Mouse (Mus musculus): ENCODE results near the gene Vasn. TPM values are rescaled to one million over a fixed set of nuclear protein-coding genes. Genes with fewer than 3 reads are reported as not detected.

The Vasn gene
- total RNA-seq (2021) = 10 to 100 TPM; 17.7 to 18.2 TPM

DNA sequence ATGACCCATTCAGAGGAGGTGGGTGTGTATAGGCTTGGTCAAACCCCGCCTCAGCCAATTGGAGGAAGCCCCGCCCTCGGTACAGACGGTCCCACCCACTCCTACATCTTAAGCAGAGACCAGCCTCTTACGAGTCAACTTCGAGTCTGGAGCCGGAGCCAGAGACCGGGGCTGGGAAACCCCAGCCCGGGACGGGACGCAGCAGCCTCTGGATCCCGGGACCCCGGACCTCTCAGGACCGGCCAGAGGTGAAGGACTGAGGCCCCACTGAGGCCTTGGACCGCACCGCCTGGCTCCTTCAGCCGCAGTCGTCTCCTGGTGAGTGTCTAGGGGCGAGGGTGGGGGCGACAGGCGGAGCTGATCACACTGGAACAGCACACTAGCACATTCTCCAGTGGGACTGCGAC, at the start of gene Vasn, which contains the start of gene Dnaja3:
Gene Vasn (plus strand): TSS at position 111 of the 407 bp plus-strand sequence.
Gene Dnaja3 (plus strand): TSS at position 159 of the 407 bp plus-strand sequence.
- peak; percentile 91 for DNase-seq

DNA sequence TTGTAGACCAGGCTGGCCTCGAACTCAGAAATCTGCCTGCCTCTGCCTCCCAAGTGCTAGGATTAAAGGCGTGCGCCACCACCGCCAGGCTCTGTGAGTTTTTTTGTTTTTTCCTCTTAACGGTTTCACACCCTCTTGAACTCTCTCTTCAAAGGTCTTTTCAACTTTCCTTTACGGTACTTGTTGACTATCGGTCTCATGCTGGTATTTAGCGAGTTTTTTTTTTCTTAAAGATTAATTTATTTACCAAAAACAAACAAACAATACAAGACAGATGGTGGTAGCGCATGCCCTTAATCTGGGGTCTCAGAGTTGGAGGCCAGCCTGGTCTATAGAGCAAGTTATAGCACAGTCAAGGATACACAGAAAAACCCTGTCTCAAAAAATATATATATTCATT, 49.5 kb upstream of the Vasn start:
- no peak for DNase-seq

DNA sequence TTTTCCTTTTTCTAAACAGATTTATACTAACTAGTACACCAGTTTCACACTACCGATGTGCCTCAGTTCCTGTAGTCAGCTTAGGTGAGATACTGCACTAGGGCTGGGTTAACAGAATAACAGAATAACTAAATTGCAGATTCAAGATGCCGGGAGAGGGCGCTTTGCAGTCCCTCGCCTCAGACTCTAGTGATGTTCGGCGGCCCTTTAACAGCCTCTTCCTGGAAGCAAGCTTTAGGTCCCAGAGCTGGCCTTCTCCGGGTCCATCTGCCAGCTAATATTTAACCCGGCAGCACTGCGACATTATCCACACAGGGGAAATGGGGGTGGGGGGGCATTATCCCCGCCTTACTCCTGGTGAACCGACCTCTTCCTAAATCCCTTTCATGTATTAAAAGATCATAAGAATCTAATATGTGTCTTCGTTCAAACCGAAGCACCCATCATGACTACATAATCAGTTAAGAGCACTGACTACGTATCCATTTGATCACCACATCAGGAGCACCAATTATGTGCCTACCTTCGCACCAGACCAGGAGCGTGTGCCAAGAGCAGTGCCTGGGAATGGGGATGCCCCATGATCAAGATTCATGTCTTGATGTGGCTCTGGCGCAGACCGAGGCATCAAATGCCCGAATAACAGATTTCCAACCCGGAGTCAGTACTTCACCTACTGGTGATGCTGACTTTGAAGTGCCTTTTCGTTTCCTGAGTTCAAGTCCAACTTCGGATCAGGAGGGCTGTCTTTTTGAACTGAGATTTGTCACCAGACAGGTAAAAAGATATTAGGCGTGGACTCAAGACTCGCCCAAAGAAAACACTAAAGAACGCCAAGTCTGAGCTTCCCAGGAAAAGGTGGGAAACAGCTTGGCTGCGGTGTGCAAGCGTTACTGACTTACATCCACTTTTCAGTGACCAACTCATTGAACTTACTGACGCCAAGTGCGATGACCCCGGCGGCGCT, 46.5 kb upstream of the Vasn start:
- DNase-seq = peak; percentile 74

DNA sequence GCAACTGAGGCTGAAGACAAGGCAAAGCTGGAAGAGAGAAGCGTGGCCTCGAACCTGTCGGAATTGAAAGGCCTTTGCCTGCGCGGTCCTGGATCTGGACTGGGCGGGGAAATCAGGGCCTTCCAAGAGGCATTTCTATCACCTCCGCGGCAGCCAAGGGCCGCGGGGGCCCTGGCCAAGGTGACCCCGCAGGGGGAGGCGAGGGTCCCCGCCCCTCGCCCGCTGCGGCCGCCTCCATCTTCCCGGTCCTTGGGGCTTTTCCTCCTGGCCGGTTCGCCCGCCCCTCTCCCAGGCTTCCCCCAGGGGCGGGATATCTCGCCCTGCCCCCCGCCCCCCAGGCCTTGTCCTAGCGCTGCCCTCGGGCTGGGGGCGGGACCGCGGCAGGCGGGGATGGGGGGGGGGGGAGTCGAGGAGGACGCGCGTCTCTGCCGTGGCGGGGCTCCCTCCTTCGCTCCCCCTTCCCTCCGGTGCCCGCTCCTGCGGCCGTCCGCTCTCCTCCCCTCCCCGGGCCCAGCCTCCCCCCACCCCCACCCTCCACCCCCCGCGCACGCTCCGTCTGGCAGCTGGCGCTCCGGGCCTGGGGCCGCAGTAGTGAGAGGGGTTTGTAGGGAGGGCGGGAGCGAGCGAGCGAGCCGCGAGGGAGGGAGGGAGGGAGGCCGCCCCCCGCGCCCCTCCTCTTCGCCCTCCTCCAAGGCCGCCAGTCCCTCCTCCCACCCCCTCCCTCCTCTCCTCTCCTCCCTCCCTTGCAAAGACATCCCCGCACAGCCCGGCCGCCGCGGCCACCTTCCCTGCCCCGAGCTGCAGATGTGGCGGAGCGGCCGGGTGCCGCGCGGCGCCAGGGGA, 45.5 kb upstream of the Vasn start, which contains the start of gene Glis2:
Gene Glis2 (plus strand): TSS at position 743 of the 843 bp plus-strand sequence.
- DNase-seq = peak; percentile 74

DNA sequence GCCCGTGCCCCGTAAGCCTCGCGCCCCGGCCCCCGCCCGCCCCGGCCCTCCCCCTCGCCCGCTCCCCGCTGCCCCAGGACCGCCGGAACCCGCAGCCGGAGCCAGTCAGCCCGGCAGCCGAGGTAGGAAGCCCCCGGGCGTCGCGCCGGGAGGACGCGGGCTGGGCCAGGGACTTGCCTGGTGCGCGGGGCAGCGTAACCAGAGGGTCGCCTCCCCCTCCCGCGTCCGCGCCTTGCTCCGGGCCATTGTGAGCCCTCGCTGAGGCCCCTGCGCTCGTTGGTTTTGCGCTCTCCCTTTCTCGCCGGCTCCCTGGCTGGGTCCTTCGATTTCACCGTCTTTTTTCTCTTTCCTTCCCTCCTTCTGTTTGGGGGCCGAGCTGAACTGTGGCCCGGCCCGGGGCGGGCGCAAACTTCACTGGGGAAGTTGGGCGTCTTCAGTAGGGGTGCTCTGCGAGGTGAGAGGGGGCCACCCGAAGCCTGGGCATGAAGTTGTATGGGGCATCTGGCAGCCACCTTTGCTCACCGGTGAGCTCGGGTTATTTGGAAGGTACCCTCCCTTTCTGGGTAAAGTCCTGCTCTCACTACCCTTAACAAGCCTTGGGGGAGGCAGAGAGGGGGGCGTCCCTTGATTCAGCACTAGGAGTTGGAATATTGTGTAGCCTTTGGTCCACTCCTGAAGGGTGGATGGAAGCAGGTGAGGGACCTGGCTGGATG, 44.8 kb upstream of the Vasn start:
- peak; percentile 65 for DNase-seq

DNA sequence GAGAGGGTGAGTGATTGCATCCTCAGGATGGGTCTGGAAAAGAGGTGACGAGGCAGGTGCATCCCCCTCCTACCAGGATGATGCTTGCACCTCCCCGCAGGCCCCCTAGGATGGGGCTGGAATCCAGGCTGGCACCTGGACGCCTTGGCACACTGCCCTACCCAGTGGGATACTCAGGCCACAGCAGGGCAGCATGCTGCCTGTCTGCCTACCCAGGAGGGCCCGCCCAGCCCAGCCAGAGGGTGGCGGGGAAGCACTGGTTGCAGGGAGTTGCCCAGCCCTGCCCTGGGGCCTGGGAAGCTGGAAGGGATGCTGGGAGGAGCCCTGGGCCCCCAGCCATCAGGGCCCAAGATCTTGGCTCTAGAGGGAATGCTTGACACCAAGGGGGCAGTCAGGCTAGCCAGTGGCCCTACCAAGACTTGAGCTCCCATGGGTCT, 44.2 kb upstream of the Vasn start:
- peak; percentile 67 for DNase-seq

DNA sequence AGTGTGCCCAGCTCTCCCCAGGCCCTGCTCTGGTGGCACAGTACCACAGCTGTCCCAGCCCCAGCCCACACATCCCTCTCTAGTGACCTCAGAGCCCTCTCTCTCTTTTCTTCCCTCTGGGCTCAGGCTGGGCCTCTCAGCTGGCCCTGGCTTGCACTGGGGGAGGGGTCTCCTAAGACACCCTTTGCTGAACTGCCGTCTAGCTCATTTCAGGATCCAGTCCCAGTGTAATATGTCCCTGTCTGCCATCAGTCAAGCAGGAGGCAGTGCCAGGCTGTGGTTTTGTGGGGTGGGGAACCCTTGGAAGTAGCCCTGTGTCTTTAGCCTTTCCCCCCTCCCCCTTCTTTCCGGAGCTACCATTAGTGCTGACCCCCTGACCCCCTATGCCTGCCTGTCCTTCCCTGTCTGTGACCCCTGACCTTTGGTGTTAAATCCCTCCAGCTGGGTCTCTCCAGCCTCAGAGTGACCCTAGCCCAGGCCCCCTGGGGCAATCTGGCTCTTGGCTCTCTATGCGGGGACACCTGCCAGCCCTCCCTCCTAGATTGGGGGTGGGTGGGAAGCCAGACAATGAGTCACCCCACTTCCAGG, 43.5 kb upstream of the Vasn start:
- DNase-seq = no peak

DNA sequence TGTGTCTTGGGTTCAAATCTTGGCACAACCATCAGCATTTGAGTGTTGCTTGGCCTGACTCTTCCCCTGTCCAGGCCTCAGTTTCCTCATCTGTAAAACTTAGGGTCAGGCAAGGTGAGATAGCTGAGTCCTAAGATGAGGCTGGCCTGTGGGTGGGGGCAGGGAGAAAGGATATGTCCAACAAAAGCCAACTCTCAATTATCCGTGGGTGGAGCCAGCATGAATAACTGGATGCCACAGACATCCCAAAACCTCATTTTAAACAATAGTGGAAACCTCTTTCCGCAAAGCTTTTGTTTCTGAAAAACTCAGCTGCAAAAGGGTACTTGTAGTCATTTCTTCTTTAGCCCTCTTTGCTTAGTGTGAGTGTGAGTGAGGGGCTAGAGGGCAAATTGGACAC, 42.9 kb upstream of the Vasn start:
- DNase-seq = no peak

DNA sequence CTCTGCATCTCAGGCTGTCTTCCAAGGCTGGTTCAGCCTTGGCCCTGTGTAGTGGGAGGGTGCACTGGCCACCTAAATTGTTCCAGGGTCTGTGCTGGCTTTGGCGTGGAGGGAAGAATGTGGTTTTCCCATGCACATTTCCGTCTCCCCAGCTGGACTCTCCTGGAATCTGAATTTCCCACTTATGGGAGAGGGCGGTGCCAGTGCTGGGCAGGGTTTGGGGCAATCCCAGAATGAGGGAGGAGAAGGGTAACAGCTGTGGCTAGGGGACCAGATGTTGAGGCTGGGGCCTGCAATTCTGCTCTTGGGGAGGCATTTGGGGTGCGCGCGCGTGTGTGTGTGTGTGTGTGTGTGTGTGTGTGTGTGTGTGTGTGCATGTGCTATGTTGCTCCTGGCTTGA, 42.4 kb upstream of the Vasn start:
- DNase-seq = peak; percentile 47

DNA sequence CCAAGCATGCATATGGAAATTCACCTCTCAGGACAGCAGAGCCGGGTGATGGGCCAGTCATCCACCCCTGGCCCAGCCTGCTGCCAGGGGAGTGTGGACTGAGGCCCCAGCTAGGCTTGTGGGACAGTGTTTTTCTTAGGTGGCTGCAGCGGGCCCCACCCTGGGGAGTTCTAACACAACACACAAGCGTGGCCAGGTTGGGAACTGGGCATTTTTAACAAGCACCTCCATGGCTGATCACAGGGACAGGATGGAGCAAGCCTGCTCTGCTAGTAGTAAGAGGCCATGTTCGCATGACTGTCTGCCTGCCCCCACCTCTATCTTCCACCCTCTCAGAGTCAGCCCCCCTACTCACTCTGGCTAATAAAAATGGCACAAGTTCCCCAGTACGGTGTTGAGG, 41.7 kb upstream of the Vasn start:
- DNase-seq = no peak

DNA sequence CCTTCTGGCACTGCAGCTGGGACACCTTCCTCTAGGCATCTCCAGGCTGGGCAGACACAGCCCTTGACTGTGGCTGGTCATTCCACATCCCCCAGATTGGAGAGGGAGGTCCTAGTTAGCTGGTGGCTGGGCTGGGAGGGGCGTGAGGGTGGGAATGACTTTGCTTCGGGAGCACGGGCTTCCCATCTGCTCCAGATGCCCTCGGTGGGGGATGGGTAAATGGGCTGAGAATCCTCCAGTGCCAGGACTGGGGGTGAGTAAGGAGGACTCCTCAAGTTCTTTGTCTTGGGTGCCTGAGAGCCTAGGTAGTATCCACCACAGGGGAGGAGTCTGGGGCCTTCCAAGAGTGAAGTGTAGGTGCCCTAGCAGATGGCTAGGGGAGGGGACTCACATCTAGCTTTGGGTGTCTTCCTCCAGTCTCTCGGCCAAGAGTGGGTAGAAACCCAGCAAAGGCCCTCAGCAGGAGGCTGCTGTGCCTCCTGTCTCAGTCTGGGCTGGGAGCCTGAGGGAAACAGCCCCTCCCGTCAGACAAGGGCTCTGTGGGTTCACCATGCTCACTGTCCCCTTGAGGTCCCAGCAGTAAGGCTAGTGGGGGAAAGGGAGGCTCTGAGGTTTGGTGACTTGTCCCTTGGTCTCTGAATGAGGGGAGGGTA, 40.7 kb upstream of the Vasn start:
- DNase-seq = no peak

DNA sequence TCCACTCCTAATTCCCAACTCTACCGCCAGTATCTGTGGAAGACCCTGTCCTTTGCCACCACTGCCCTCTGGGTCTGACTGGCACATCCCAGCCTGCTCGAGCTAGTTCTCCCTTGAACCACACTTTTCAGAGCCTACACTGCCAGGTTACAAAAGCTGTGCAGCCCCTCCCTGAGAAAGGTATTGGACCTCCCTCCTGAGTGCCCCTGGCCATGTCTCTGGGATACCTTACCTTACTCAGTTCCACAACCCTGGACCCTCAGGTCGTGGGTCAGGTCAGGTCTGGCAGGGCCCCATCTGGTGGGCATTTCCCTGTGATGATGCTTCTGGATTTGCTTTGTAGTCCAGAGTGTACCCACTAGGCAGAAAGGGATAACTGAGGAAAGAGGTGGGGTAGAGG, 40.1 kb upstream of the Vasn start:
- DNase-seq = no peak

DNA sequence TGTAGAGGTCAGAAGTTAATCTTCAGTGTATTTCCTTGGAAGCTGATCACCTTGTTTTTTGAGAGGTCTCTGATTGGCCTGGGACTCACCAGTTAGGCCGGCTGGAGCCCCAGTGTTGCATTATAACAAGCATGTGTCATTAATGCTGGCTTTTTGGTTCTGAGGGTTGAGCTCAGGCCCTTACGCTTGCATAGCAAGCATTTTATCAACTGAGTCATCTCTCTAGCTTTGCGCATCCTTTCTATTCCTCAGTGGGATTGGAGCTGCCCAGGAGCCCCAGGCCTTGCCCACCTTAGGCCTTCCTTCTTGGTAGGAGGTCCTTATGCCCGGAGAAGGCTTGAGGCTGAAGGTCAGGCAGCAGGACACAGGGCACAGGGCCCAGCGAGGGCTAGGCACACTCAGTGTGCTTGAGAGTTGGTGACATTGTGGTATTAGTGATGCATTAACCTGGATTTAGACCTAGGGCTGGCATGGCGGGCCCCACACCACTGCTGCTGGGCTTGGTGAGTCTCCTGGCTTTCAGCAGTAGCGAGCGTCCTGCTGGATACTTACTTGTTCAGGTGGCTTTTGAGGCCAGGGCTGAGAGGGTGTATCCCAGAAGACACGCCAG, 38.9 kb upstream of the Vasn start:
- DNase-seq = no peak

DNA sequence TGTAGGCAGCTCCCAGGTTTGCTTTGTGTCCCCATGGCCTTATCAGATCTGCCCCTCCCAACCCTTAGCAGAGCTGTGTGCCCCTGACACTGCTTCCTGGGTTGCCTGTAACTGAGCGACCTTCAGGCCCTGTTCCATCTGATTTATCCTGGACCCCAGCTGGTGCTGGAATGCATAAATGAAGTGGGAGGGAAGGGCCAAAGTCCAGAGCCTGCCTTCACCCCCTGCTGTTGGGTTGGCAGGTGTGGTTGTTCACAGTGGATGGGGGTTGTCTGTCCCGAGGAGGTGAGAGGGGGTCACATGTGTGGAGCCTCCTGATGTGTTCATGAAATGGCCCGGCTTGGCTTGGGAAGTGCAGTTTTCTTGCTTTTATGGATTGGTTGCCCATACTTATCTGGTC, 37.6 kb upstream of the Vasn start:
- DNase-seq = no peak

DNA sequence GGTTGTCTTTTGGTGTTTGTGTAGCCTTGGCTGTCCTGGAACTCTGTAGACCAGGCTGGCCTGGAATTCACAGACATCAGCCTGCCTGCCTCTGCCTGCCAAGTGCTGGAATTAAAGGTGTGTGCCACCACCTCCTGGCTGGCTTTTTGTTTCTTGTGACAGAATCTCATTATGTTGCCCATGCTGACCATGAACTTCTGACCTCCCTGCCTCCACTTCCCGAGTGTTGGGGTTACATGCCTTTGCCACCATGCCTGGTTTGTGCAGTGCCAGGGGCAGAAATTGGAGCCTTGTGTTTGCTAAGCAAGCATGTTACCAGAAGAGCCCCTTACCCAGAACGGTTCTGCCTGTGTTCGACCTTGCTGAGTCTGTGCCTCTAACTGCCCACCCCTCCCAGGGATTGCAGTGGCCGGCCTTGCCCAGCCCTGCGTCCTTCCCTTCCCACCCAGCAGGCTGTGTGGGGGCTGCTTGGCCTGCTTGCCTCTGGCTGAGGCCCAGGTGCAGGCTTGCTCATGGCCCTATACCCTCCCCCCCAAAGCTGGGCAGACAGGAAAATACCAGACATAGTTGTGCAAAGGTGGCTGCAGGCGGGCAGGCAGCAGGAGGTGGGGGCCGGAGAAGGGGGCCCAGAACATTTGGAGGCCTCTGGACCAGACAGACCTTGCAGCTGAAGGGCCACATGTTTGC, 36.8 kb upstream of the Vasn start:
- DNase-seq = peak; percentile 54

DNA sequence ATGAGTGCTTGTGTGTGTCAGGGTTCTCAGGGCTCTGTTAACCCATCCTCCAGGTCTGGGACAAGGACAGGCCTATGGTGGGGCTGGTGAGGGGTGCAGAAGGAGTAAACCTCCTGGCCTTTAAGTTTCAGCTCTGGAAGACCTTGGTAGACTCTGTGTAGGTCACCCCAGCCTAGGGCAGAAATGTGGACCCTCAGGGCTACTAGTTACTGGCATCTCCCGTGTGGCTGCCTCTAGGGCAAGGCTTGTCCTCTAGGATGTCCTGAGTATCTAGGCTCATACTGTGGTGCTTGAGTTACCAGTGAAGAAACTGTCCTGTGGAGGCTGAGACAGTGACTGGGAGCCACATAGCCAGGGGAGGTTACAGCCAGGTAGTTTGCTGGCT, 36.3 kb upstream of the Vasn start:
- DNase-seq = no peak

DNA sequence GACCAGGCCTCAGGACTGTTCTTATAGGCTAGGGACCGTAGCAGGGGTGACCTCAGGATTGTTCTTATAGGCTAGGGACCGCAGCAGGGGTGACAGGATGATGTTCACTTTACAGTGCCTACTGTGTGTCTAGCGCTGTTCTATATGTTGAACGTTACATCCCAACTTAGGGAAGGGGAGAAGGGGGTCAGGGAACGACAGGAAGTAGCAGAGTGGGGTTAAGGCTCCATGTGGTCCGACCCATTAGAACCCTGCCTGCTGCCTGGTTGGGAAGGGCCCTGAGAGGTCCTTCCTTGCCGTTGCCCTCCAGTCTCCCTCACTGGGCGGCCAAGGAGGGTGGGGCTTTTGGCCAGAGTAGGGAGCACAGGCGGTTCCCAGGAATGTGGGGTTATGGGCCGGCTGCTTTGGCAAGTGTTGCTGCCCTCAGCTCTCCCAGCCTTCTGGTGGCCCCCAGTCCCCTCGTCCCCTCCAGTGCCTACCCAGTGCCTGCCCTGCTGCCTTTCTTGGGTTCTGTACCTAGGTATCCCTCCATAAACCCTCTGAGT, 35.4 kb upstream of the Vasn start:
- no peak for DNase-seq

DNA sequence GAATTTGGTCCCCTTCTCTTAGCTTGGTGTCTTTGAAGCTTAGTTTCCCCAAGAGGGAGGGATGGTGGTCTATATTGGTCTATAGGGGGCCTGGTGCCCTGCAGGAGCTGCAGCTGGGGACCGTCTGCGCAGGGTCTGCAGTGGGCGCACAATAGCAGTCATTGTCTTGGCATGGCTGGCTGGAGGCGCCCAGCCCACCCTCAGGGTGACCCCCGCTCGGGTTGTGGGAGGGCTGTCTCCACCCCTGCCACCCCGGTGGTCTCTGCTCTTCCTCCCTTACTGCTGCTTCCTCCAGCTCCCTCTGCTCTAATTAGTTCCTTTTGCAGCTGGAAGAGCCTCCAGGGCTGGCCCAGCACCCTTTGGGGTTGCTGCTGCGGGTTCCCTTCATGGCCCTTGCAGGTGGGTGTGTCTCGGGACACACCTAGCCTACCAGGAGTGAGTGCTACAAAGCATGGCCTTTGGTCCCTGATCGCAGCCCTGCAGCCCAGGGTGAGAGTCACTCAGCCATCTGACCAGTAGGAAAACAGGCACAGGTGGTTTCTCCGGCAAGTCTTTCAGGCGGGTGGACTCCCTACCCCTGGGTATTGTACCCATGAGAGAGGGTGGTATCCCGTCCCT, 34.1 kb upstream of the Vasn start:
- DNase-seq = no peak

DNA sequence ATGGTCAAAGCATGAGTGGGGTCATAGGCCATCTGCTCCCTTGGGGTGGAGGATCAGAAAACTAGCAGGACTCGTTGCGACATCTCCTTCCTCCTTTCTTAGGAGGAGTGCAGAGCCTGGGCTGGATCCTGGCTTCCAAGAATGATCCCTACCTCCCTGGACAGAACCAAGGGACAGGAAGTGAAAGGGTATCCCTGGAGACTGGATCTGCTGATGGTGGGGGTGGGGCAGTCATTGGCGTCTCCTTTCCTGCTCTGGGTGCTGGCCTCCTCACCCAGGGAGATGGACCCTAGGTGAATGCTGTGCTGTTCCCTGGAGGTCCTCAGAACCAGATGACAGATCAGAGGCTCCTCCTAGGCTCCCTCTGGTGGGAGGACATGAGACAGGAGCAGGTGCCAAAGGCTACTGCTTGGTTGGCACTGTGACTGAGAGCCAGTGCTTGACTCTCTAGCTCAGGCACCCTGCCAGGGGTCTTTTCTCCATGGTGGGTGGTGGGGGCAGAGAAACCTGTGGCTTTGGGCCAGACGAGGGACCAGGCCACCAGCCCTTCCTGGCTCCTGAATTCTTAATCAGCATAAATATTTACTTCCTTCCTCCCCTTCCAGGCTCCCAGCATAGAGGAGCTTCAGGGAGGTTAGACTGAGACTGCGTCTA, 33.2 kb upstream of the Vasn start:
- peak; percentile 73 for DNase-seq
